Mouse (Mus musculus): ENCODE data around the gene Nutf2-ps1. TPM values are rescaled to one million over a fixed set of nuclear protein-coding genes. Genes with fewer than 3 reads are reported as not detected.
A peak's percentile ranks its signal among the peaks of the same experiment; 100 is the strongest.

The Nutf2-ps1 gene
- polyA plus RNA-seq, 1 experiment from 2014 or later = 373 TPM

DNA sequence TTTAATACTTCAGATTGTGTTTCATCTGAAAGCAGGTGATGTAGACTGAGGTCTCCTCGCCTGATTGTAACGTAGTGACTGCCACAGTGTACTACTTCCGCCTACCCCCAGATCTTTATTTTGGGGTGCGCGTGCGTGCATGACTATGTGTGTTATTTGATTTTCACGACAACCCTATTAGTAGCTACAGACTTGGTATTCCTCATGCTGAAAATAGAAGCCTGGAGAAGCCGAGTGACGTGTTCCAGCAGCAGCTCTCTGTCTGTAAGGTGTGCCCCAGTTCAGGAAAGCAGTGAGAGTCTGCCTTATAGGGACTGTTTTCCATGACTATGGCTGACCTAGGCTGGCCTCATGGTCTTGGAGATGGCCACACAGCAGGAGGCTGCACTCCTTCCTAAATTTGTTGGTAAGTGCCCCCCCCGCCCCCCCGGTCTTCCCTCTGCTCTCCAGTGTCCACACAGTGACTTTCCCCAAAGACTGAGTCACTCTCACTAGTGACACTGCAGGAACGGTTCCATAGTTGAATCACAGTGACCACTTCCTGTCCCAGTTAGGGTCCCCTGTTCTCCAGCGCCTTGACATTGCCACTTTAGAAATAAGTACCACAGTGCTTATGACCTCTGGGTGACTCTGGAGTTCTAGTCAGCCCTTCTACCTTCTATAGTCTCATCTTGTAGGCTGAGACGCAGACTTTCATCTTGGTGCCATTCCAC, 23.1 kb downstream of the Nutf2-ps1 start:
- H3K4me3 ChIP-seq = no peak overlapping the region

GRCm38 (mm10) chr19:53564174-53564573, 24.7 kb downstream of the Nutf2-ps1 start:
- Histone ChIP-seq H3K27ac (no peak overlapping the region), H3K4me1 (no peaks in the 10 kb centered on the region), H3K9me3 (0 out of 2 replicates have a peak, but pooled peaks cover 3% of the 10 kb centered on the region), H3K9ac (no peak overlapping the region), H3K27me3 (no peaks in the 10 kb centered on the region), H3K36me3 (no peaks in the 10 kb centered on the region), H3K4me2 (replicated peaks) (no peak overlapping the region), H3K4me3 (no peak overlapping the region)
- no peak for ATAC-seq (ENCODE audit: low FRiP score, low read depth)
- 44% methylated on average over 4 of the region's 4 CpGs for WGBS

More for the DNA sequence above, 23.1 kb downstream of the Nutf2-ps1 start:
- 92% methylated on average over 14 of the region's 14 CpGs for WGBS
- no peak for ATAC-seq (ENCODE audit: low FRiP score, low read depth)
- Histone ChIP-seq H3K4me2 (replicated peaks) (no peak overlapping the region), H3K27me3 (no peaks in the 10 kb centered on the region), H3K4me1 (no peaks in the 10 kb centered on the region), H3K9me3 (0 out of 2 replicates have a peak, but pooled peaks cover 3% of the 10 kb centered on the region), H3K27ac (no peak overlapping the region), H3K36me3 (no peaks in the 10 kb centered on the region), H3K9ac (no peak overlapping the region)

GRCm38 (mm10) chr19:53560436-53560835, 28.4 kb downstream of the Nutf2-ps1 start:
- WGBS = 87% methylated on average over 3 of the region's 3 CpGs

DNA sequence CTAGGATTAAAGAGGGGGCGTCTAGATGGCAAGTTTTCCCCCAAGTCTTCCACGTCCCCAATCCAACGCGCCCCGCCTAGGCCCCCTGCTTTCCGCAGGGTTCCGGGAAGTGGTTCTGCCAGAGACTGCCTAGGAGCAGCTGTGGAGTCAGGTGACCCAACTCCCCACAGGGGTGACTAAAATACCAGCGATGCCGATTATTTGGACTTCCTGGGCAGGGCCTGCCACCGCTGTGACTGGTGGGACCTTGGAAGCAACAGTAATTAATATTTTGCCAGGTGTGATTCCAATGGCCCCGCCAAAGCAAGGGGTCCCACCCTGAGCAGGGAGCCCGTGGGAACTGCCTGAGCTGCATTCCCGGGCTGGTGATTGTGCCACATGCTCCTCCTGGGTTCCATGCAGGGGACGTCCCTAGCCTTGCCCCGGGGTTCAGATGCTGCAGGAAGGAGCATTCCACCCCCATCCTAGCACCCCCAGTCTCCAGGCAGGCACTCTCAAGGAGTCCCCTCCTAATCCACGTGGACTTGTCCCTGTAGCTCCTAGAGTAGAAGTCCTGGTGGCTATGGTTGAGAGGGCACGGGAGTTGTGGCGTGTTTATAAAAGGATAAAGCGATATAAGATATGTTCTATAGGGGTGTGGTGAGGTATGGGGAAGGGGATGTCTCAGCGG, 31.5 kb downstream of the Nutf2-ps1 start:
- ATAC-seq (ENCODE audit: low FRiP score, low read depth) = peak; percentile 84

More at GRCm38 (mm10) chr19:53560436-53560835, 28.4 kb downstream of the Nutf2-ps1 start:
- no peak overlapping the region for H3K27ac ChIP-seq
- H3K4me2 ChIP-seq (replicated peaks) = no peak overlapping the region
- 0 out of 2 replicates have a peak, but pooled peaks cover 3% of the 10 kb centered on the region for H3K9me3 ChIP-seq
- no peaks in the 10 kb centered on the region for H3K27me3 ChIP-seq
- no peak overlapping the region for H3K4me3 ChIP-seq
- peaks cover 15% of the 10 kb centered on the region for H3K4me1 ChIP-seq
- H3K9ac ChIP-seq = no peak overlapping the region
- no peaks in the 10 kb centered on the region for H3K36me3 ChIP-seq
- no peak for ATAC-seq (ENCODE audit: low FRiP score, low read depth)

DNA sequence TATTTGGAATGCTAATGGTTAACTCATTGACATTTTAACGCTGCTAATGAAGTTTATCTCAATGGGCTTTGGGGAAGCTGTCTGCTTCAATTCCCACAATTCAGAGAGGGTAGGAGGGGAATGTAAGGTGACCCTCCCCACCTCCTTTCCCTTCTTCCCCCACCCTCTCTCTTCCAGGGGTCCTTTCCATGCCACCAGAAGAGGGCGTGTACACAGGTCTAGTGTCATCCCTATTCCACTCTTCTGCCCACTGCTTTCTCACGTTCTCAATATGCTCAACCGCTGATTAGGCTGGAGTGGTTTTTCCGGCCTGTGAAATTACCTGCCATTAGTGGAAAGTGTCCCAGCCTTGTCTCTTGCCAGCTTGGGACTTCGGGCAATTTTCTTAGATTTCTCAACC, 32.0 kb downstream of the Nutf2-ps1 start:
- WGBS = 28% methylated on average over 6 of the region's 6 CpGs
- Histone ChIP-seq H3K4me3 (peak overlapping the region; percentile 28), H3K27me3 (no peaks in the 10 kb centered on the region), H3K9me3 (no peaks in the 10 kb centered on the region), H3K27ac (0 out of 2 replicates have a peak overlapping the region, but pooled peaks have one; percentile 6), H3K36me3 (no peaks in the 10 kb centered on the region), H3K4me1 (peaks cover 15% of the 10 kb centered on the region), H3K9ac (peak overlapping the region; percentile 48; the same call in 1 of the 2 replicates), H3K4me2 (replicated peaks) (peak overlapping the region; percentile 62)
- ATAC-seq (ENCODE audit: low FRiP score, low read depth) = no peak

More for the DNA sequence above, 31.5 kb downstream of the Nutf2-ps1 start:
- Histone ChIP-seq H3K4me2 (replicated peaks) (peak overlapping the region; percentile 62), H3K4me3 (peak overlapping the region; percentile 28), H3K27me3 (no peaks in the 10 kb centered on the region), H3K27ac (0 out of 2 replicates have a peak overlapping the region, but pooled peaks have one; percentile 6), H3K9me3 (no peaks in the 10 kb centered on the region), H3K9ac (peak overlapping the region; percentile 48; the same call in 1 of the 2 replicates), H3K36me3 (no peaks in the 10 kb centered on the region), H3K4me1 (peaks cover 15% of the 10 kb centered on the region)
- 28% methylated on average over 20 of the region's 20 CpGs for WGBS

DNA sequence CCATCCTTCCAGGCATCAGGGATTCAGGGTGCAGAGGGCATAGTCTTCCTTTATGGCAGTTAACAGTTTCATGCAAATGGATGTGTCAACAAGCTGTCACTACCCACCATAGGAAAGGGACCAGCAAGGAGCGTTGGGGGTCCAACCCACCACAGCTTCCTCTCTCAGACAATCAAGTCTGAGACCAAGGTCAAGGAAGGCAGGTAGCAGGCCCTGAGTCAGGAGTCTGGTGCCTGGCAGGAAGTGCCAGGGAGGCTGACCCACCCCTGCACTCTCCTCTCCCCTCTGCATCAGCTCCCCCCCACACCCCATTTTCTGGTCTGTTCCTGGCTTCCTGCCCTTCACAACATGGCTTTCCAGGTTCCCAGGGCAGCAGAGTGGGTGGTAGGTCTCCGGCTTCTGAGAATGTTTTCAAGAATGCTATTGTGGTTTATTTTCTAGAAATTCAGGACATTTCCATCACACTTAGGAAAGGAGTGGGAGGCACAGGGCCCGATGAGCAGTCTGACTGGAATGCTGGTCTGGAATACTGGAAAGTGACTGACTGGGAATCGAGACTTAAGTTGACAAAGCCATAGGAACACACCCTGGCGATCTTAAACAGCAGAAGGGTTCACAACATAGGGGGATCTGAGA, 33.8 kb downstream of the Nutf2-ps1 start:
- Histone ChIP-seq H3K4me1 (peaks cover 15% of the 10 kb centered on the region), H3K27ac (no peak overlapping the region), H3K4me2 (replicated peaks) (no peak overlapping the region), H3K9me3 (no peaks in the 10 kb centered on the region), H3K27me3 (no peaks in the 10 kb centered on the region), H3K36me3 (no peaks in the 10 kb centered on the region), H3K4me3 (no peak overlapping the region), H3K9ac (no peak overlapping the region)
- WGBS = 66% methylated on average over 5 of the region's 5 CpGs
- no peak for ATAC-seq (ENCODE audit: low FRiP score, low read depth)

DNA sequence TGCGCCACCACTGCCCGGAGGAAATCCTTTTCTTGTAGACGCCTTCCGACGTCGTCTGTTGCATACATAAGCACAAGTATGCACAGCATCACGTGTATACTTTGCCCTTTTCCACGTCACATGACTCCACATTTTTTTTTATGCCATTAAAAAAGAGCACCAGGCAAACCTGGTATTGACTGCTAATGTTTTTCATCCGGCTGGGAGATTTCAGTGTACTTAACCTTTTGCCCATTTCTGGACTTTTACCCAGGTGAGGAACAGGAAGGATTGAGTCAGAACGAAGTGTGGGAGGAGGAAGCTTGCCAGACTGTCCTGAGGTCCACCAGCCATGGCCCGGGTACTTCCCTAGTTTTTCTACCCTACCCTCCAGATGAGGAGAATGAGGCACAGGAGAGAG, 34.5 kb downstream of the Nutf2-ps1 start:
- Histone ChIP-seq H3K4me2 (replicated peaks) (no peak overlapping the region), H3K9ac (no peak overlapping the region), H3K27me3 (no peaks in the 10 kb centered on the region), H3K27ac (no peak overlapping the region), H3K4me1 (peaks cover 15% of the 10 kb centered on the region), H3K36me3 (no peaks in the 10 kb centered on the region), H3K9me3 (no peaks in the 10 kb centered on the region), H3K4me3 (no peak overlapping the region)
- no peak for ATAC-seq (ENCODE audit: low FRiP score, low read depth)
- WGBS = 87% methylated on average over 11 of the region's 11 CpGs

DNA sequence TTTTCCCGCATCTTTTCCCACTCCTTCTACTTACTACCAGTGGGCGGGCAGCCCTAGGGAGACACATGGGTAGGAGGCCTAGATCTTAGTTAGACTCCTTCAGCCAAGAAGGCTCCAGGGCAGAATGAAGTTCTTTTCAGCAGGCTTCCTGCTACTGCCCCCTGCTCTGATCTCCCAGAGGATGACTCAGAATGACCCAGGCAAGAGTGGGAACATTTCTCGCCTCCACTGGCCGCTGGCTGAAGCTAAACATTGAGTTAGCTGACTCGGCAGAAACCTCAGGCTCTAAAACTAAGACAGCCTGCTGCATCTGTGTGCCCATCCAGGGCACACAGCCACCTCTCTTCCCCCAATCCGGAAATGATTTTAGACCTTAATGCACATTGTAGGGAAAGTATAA, 36.1 kb downstream of the Nutf2-ps1 start:
- H3K4me3 ChIP-seq = no peak overlapping the region
- H3K4me1 ChIP-seq = peaks cover 11% of the 10 kb centered on the region
- H3K9ac ChIP-seq = no peak overlapping the region
- no peaks in the 10 kb centered on the region for H3K36me3 ChIP-seq
- no peak for ATAC-seq (ENCODE audit: low FRiP score, low read depth)
- H3K9me3 ChIP-seq = no peaks in the 10 kb centered on the region
- H3K27me3 ChIP-seq = no peaks in the 10 kb centered on the region
- no peak overlapping the region for H3K4me2 ChIP-seq (replicated peaks)
- WGBS = 50% methylated on average over 6 of the region's 6 CpGs
- no peak overlapping the region for H3K27ac ChIP-seq

- H3K36me3 ChIP-seq = no peaks in the 10 kb centered on the region
- H3K27me3 ChIP-seq = no peaks in the 10 kb centered on the region
- WGBS = 20% methylated on average over 10 of the region's 10 CpGs
- ATAC-seq (ENCODE audit: low FRiP score, low read depth) = no peak
- H3K9ac ChIP-seq = no peak overlapping the region
- no peak overlapping the region for H3K4me3 ChIP-seq
- H3K9me3 ChIP-seq = no peaks in the 10 kb centered on the region
- peaks cover 6% of the 10 kb centered on the region for H3K4me1 ChIP-seq
- H3K27ac ChIP-seq = no peak overlapping the region
- no peak overlapping the region for H3K4me2 ChIP-seq (replicated peaks)
Measured at GRCm38 (mm10) chr19:53552216-53552786, 36.6 kb downstream of the Nutf2-ps1 start.

GRCm38 (mm10) chr19:53550972-53551371, 37.9 kb downstream of the Nutf2-ps1 start:
- 73% methylated on average over 12 of the region's 12 CpGs for WGBS
- H3K9ac ChIP-seq = no peak overlapping the region

GRCm38 (mm10) chr19:53547597-53547996, 41.3 kb downstream of the Nutf2-ps1 start:
- Histone ChIP-seq H3K4me2 (replicated peaks) (no peak overlapping the region), H3K36me3 (no peaks in the 10 kb centered on the region), H3K9me3 (no peaks in the 10 kb centered on the region), H3K4me1 (no peaks in the 10 kb centered on the region), H3K4me3 (no peak overlapping the region), H3K27ac (no peak overlapping the region), H3K9ac (no peak overlapping the region), H3K27me3 (no peaks in the 10 kb centered on the region)
- no peak for ATAC-seq (ENCODE audit: low FRiP score, low read depth)
- WGBS = 57% methylated on average over 8 of the region's 8 CpGs

More at GRCm38 (mm10) chr19:53550972-53551371, 37.9 kb downstream of the Nutf2-ps1 start:
- H3K27ac ChIP-seq = no peak overlapping the region
- no peak overlapping the region for H3K4me2 ChIP-seq (replicated peaks)
- no peaks in the 10 kb centered on the region for H3K36me3 ChIP-seq
- ATAC-seq (ENCODE audit: low FRiP score, low read depth) = no peak
- no peaks in the 10 kb centered on the region for H3K27me3 ChIP-seq
- H3K4me1 ChIP-seq = no peaks in the 10 kb centered on the region
- no peak overlapping the region for H3K4me3 ChIP-seq
- H3K9me3 ChIP-seq = no peaks in the 10 kb centered on the region
